Mouse (Mus musculus) brain, embryonic 14.5 days (tissue): ENCODE data around the gene Podn.

Experiments used
- CTCF ChIP-seq: fragments of 200-500 bp; IDR thresholded peaks from 2 replicates; pipeline ENCODE4 v1.5.1; 2012; ENCODE audit warnings: inconsistent platforms, mild to moderate bottlenecking, moderate library complexity, borderline replicate concordance; ENCODE audit not compliant: insufficient read depth, insufficient read length; ENCODE audit errors: extremely low read depth
- POLR2A ChIP-seq: fragments of 200-500 bp; IDR thresholded peaks from 2 replicates; pipeline ENCODE4 v1.6.1; 2012; ENCODE audit warnings: mild to moderate bottlenecking, inconsistent platforms, borderline replicate concordance; ENCODE audit not compliant: poor library complexity, insufficient read depth, insufficient read length, severe bottlenecking; ENCODE audit errors: extremely low read depth

DNA sequence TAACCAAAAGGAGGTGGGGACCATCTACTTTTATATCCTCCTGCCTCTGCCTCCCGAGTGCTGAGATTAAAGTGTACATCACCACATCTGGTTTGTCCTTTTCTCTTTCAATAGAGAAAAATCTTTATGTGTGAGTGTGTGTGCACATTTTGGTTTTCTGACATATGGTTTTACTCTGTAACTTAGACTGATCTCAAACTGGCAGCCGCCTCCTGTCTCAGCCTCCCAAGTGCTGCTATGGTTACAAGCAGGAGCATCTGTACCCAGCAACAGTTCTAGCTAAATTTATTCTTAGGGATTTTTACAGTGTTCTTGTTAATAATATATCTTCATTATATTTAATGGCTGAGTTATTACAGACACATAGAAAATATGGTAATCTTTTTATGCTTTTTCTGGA is 39.0 kb downstream of the Podn start:
- TF ChIP-seq POLR2A (no peak), CTCF (no peak)
